Mouse (Mus musculus): Measurements from ENCODE around the gene Mapk13. TPM values are rescaled to one million over a fixed set of nuclear protein-coding genes. Genes with fewer than 3 reads are reported as not detected.

The Mapk13 gene
- polyA plus RNA-seq (2017; shearing (Covaris generic)) = not detected

GRCm38 (mm10) chr17:28769121-28769874 lies at the start of gene Mapk13:
Gene Mapk13, plus strand, starts transcription at chr17:28769297.

GRCm38 (mm10) chr17:28725783-28726182 lies 43.3 kb upstream of the Mapk13 start, which contains the start of gene AC170998.1:
Gene AC170998.1, plus strand, starts transcription at chr17:28726083.

GRCm38 (mm10) chr17:28800671-28801412 lies 31.7 kb downstream of the Mapk13 start, which contains the start of gene Brpf3:
Gene Brpf3, plus strand, starts transcription at chr17:28801090.

Other genes starting within 250 kb of the Mapk13 start
- gene Armc12, start 238.5 kb upstream of the Mapk13 start, polyA plus RNA-seq (2017; shearing (Covaris generic)) = not detected
- gene Clpsl2, start 219.9 kb upstream of the Mapk13 start, polyA plus RNA-seq (2017; shearing (Covaris generic)) = not detected
- gene Clps, start 208.5 kb upstream of the Mapk13 start, polyA plus RNA-seq (2017; shearing (Covaris generic)) = not detected
- gene Lhfpl5, start 193.7 kb upstream of the Mapk13 start, polyA plus RNA-seq (2017; shearing (Covaris generic)) = 1.00 TPM
- gene Srpk1, start 146.6 kb upstream of the Mapk13 start, polyA plus RNA-seq (2017; shearing (Covaris generic)) = 218 TPM
- 0.49 TPM for gene Slc26a8, start 79.1 kb upstream of the Mapk13 start, polyA plus RNA-seq (2017; shearing (Covaris generic))
- gene Mapk14, start 78.0 kb upstream of the Mapk13 start, polyA plus RNA-seq (2017; shearing (Covaris generic)) = 18.1 TPM
- gene AC170998.1, start 43.2 kb upstream of the Mapk13 start, polyA plus RNA-seq (2017; shearing (Covaris generic)) = 5.8 TPM
- gene Brpf3, start 31.8 kb downstream of the Mapk13 start, polyA plus RNA-seq (2017; shearing (Covaris generic)) = 2.5 TPM
- not detected for gene Pnpla1, start 89.1 kb downstream of the Mapk13 start, polyA plus RNA-seq (2017; shearing (Covaris generic))
- gene 4930539E08Rik, start 146.0 kb downstream of the Mapk13 start, polyA plus RNA-seq (2017; shearing (Covaris generic)) = 3.5 TPM
- not detected for gene Pxt1, start 174.5 kb downstream of the Mapk13 start, polyA plus RNA-seq (2017; shearing (Covaris generic))
- 111 TPM for gene Kctd20, start 182.7 kb downstream of the Mapk13 start, polyA plus RNA-seq (2017; shearing (Covaris generic))
- 292 TPM for gene Stk38, start 238.7 kb downstream of the Mapk13 start, polyA plus RNA-seq (2017; shearing (Covaris generic))

All from inflammation-experienced regulatory T-cells, adult 16 weeks (primary cell).